Mouse (Mus musculus) lung, postnatal 4 days (tissue): ENCODE measurements around the gene H1f0.
A peak's percentile ranks its signal among the peaks of the same experiment; 100 is the strongest.

Source experiments
- DNase-seq, 2 experiments: peaks; one replicate each; pipeline ENCODE4 v3.0.0; 2021

The H1f0 gene

GRCm38 (mm10) chr15:79071117-79072039 is 43.1 kb downstream of the H1f0 start:
- peak in 1 of 2 experiments; percentile 55 for DNase-seq

GRCm38 (mm10) chr15:79073752-79074151 is 45.5 kb downstream of the H1f0 start:
- DNase-seq: no peak

- DNase-seq: no peak
These were observed 46.2 kb downstream of the H1f0 start for GRCm38 (mm10) chr15:79074446-79074845.

GRCm38 (mm10) chr15:79074913-79075532 is 46.8 kb downstream of the H1f0 start, which contains the start of gene Eif3l:
TSS of gene Eif3l (plus strand) at chr15:79075179.
- peak; percentile 91 to 93 for DNase-seq

GRCm38 (mm10) chr15:79075658-79076365 is 47.6 kb downstream of the H1f0 start:
- DNase-seq: no peak

- DNase-seq: no peak
These were observed 51.3 kb downstream of the H1f0 start for GRCm38 (mm10) chr15:79079567-79079966.
